Mouse (Mus musculus) small intestine, adult 2 months (tissue): ENCODE measurements around the gene Mpzl3.

Experiments used
- CTCF ChIP-seq: fragments of 200-500 bp; IDR thresholded peaks from 2 replicates; pipeline ENCODE4 v1.5.1; 2012; ENCODE audit warnings: low read depth, mild to moderate bottlenecking, control low read depth, inconsistent platforms, low read length, moderate library complexity, mixed read lengths; ENCODE audit not compliant: insufficient replicate concordance, insufficient read length; ENCODE audit errors: extremely low read depth
- POLR2A ChIP-seq: fragments of 200-500 bp; IDR thresholded peaks from 2 replicates; pipeline ENCODE4 v1.6.1; 2012; ENCODE audit warnings: low read depth, mild to moderate bottlenecking, control low read depth, inconsistent platforms, low read length, moderate library complexity

DNA sequence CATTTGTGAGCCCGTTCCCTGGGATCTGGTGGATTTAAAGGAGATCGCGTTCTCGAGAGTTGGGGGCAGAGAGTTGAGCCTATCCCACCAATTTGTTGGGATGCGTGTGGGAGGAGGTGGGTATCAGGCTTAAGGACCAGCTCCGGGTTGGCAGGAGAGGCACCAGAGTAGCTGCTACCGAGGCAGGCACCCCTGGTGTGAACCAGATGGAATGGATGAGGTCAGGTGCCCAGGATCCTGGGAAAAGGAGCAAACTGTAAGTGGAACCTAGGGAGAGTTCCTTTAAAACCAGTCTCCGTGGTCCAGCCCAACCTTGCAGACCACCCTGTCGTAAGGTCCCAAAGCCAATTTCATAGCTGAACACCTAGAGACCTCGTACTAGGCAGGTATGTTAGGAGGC, 63.6 kb downstream of the Mpzl3 start:
- no peak for TF ChIP-seq CTCF
- no peak for TF ChIP-seq POLR2A
